Mouse (Mus musculus) right cerebral cortex, postnatal 10 days (tissue): Measurements from ENCODE around the gene Klk1b1.
"Not testable (repeated sequence)": the region's sequence is repeated elsewhere in the genome, so short reads cannot be mapped to it uniquely, and the experiment has no call there.

Experiments used
- DNase-seq, 2 experiments: peaks; one replicate each; pipeline ENCODE4 v3.0.0; 2021; ENCODE audit warnings: low spot score in 2 of 2

Klk1b1 gene

DNA sequence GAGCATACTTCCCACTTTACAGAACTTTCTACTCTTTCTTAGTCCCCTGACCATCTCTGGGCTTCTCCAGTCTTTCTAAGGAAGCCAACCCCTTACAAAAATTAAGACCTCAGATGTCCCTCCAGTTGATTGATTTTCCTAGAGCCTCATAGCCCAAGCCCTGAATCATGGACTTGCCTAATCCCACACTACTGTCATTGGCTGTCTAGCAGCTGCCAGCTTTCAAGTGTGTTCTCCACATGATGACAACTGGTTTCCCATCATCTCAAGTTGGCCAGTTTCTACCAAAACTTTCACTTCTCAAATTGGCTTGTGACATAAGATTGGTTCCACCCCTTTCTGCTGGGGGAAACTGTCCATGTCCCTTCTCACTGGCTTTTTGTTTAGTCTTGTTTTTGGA lies 38.3 kb downstream of the Klk1b1 start:
- DNase-seq = no peak

DNA sequence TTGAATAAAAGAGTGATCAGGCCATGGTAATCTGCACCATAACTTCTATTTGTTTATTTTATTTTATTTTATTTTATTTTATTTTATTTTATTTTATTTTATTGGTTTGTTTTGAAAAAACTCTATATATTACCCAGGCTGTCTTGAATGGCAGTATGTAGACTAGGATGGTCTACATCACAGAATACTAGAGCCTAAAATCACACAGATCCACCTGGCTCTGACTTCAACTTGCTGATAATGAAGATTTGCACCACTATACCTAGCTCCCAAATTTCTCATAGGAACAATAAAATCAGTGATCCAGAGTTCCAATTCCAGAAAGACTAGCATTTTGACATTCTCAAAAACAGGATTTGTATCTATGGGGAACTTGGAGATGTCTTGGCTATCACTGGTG lies 45.3 kb downstream of the Klk1b1 start, which contains the start of gene Klk1b26:
Gene Klk1b26, plus strand, starts transcription at position 301 of the 400 bp plus-strand sequence.
- DNase-seq = not testable (repeated sequence)

DNA sequence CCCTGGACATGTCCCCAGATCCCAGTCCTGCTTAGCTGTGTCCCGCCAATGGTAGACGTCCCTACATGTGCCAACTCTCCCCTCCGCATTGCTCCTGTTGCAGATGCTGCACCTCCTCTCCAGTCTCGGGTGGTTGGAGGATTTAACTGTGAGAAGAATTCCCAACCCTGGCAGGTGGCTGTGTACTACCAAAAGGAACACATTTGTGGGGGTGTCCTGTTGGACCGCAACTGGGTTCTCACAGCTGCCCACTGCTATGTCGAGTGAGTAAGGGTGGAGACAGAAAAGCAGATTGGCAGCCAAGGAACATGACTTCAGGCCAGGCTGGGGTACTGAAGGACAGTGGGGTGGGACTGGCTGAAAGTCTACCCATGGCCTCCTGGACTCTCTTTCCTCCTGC lies 48.1 kb downstream of the Klk1b1 start:
- not testable (repeated sequence) for DNase-seq

DNA sequence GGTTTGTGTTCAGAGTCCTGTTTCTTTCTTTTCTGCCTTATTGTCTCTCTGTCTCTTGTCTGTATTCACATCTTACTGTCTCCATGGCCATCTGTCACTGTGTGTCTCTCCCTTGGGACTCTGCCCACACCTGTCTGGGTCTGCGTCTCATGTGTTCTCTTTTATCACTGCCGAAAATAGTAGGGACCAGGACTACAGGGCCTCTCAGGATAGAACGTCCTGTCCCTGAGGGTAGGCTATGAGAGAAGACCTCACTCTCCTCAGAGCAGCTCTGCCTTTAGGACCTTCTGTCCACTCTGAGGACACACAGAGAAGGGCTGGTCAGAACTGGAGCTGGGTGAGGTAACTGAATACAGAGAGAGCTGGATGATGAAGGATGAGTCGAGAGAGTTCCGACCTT lies 48.5 kb downstream of the Klk1b1 start:
- DNase-seq = no peak
